Mouse (Mus musculus) forebrain, postnatal 0 days (tissue): ENCODE results near the gene C130074G19Rik. TPM values are rescaled to one million over a fixed set of nuclear protein-coding genes. Genes with fewer than 3 reads are reported as not detected.
A peak's percentile ranks its signal among the peaks of the same experiment; 100 is the strongest.

ENCODE experiments used
- ATAC-seq: fragments of 200-750 bp; cut with Nextera tagmentation; 2 replicates; pipeline ENCODE4 v1.8.0; 2017; ENCODE audit warnings: mild to moderate bottlenecking, moderate library complexity
- DNase-seq: peaks from one replicate; pipeline ENCODE4 v3.0.0-alpha.2; 2015
- H3K27ac ChIP-seq: fragments of 300-500 bp; sonication (generic); 2 replicates; pipeline ENCODE4 v1.5.1; 2014; ENCODE audit warnings: low read depth, mild to moderate bottlenecking, antibody characterized with exemption, low read length, moderate library complexity, mixed read lengths
- H3K27me3 ChIP-seq: fragments of 300-500 bp; sonication (generic); 2 replicates; pipeline ENCODE4 v1.6.1; 2014; ENCODE audit warnings: mild to moderate bottlenecking, low read length, mixed read lengths; ENCODE audit not compliant: insufficient read depth
- H3K36me3 ChIP-seq: fragments of 300-500 bp; sonication (generic); 2 replicates; pipeline ENCODE4 v1.6.1; 2014; ENCODE audit warnings: mild to moderate bottlenecking, moderate library complexity; ENCODE audit not compliant: insufficient read depth
- H3K4me1 ChIP-seq: fragments of 300-500 bp; sonication (generic); 2 replicates; pipeline ENCODE4 v1.6.1; 2014; ENCODE audit warnings: antibody characterized with exemption; ENCODE audit not compliant: insufficient read depth
- H3K4me2 ChIP-seq: fragments of 300-500 bp; sonication (generic); 2 replicates; pipeline ENCODE4 v1.6.1; 2014; ENCODE audit warnings: low read depth, mild to moderate bottlenecking, moderate library complexity
- H3K4me3 ChIP-seq: fragments of 300-500 bp; sonication (generic); 2 replicates; pipeline ENCODE4 v1.5.1; 2014; ENCODE audit warnings: low read depth, low read length, mixed read lengths
- H3K9ac ChIP-seq: fragments of 300-500 bp; sonication (generic); 2 replicates; pipeline ENCODE4 v1.6.1; 2014; ENCODE audit warnings: mild to moderate bottlenecking
- H3K9me3 ChIP-seq: fragments of 300-500 bp; sonication (generic); 2 replicates; pipeline ENCODE4 v1.6.1; 2016; ENCODE audit warnings: low read length
- CTCF ChIP-seq: sonication (generic); IDR thresholded peaks from 2 replicates; pipeline ENCODE4 v1.5.1; 2016; ENCODE audit warnings: antibody characterized with exemption, control low read depth, low read depth
- WGBS: fragments of 180-500 bp; shearing (Covaris S2); extraction: QIAGEN DNeasy Blood & Tissue Kit; methylation state at CpG from one replicate; pipeline ENCODE4 v1.1.7; 2014; 5-methylcytosine and 5-hydroxymethylcytosine counted together
- microRNA counts: library from miRNA; unstranded; fragments of <30 nt; microRNA quantifications from one replicate; lab custom pipeline; 2015
- microRNA-seq, 2 experiments: library from miRNA; unstranded; fragments of <30 nt; microRNA quantifications; one replicate each; pipeline ENCODE4; 2016
- polyA plus RNA-seq: library from polyadenylated mRNA; unstranded; fragments of >200 nt; fragmentation: Nextera tagmentation; extraction: Ambion mirVana; gene quantifications from 2 replicates; pipeline ENCODE4 v1.2.1, GENCODE M21; 2015
- total RNA-seq: library from RNA; depleted of rRNA; stranded (reverse); fragments of >200 nt; gene quantifications from 2 replicates; pipeline ENCODE4 v1.2.3, GENCODE M21; 2014; rRNA removed

Gene C130074G19Rik
- total and polyA plus RNA-seq, 2 experiments from 2014 or later, result 0.94 to 10.7 TPM

DNA sequence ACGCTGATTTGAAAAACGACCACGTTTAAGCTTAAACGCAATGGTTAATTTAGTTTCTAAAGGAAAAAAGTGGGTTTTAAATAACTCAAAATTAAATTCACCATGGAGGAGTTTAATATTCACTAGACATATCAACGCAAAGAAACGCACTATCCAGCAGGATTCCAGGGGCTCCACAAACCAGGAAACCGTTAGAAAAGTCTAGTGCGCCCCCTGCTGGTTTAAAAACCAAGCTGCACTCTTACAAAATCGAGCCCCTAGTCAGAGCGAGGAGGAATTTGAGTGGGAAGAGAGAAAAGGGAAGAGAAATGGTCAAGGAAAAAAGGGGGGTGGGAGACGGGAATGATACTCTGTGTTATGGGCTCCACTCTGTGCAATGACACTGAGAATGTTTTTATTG is 57.9 kb downstream of the C130074G19Rik start:
- H3K9ac ChIP-seq, result no peak overlapping the region
- TF ChIP-seq CTCF, result peak; percentile 83
- H3K4me1 ChIP-seq, result no peaks in the 10 kb centered on the region
- 0 out of 2 replicates have a peak, but pooled peaks cover 8% of the 10 kb centered on the region for H3K36me3 ChIP-seq
- 16% methylated on average over 11 of the region's 11 CpGs for WGBS
- no peaks in the 10 kb centered on the region for H3K9me3 ChIP-seq
- no peak overlapping the region for H3K4me3 ChIP-seq
- H3K27ac ChIP-seq, result no peak overlapping the region
- peak overlapping the region; percentile 11; the same call in 1 of the 2 replicates for H3K4me2 ChIP-seq
- H3K27me3 ChIP-seq, result no peaks in the 10 kb centered on the region
- DNase-seq (peak; percentile 84), ATAC-seq (peak; percentile 82)

DNA sequence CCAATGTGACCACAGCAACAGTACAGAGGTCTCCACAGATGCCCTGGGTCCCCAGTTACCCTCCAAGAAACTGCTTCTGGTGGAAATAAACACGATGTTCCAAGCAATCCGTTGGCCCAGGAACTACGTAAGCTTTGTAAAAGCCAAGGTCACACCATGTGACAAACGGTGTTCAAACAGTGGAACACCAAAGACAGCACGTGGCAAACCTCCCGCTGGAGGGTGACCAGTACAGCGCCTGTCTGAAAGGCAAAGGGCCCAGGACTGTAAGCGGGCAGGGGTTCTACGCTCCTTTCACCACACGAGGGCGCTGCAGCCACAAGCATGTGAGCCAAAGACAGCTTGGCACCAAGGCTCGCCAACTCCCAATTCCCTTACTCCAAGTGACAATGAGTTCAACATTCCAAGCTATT is 58.6 kb downstream of the C130074G19Rik start:
- DNase-seq (peak; percentile 92), ATAC-seq (peak; percentile 90)
- Histone ChIP-seq H3K27ac (no peak overlapping the region), H3K9ac (no peak overlapping the region), H3K36me3 (peaks cover 8% of the 10 kb centered on the region; the same call in 1 of the 2 replicates), H3K4me2 (peak overlapping the region; percentile 11), H3K27me3 (no peaks in the 10 kb centered on the region), H3K4me3 (no peak overlapping the region), H3K9me3 (no peaks in the 10 kb centered on the region), H3K4me1 (no peaks in the 10 kb centered on the region)
- TF ChIP-seq CTCF, result peak; percentile 95
- WGBS, result 4% methylated on average over 12 of the region's 12 CpGs

DNA sequence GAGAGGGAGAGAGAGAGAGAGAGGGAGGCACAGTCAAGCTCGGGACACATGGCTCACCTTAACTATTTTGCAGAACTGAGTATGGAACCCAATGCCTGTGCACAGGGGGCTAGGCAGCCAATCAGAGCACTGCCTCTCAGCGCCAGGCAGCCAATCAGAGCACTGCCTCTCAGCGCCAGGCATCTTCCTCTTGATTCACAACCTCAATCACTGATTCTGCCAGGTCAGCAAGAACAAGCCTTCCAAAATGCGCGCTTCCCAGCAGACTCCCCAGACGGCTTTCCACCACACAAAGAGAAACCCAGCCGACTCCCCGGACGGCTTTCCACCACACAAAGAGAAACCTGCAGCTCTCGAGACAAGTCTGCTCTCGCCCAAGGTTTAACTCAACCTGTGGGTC is 60.3 kb downstream of the C130074G19Rik start:
- Histone ChIP-seq H3K4me1 (no peaks in the 10 kb centered on the region), H3K27ac (no peak overlapping the region), H3K36me3 (peaks cover 21% of the 10 kb centered on the region; the same call in 1 of the 2 replicates), H3K4me3 (peak overlapping the region; percentile 14; the same call in 1 of the 2 replicates), H3K4me2 (peak overlapping the region; percentile 41), H3K9ac (no peak overlapping the region), H3K9me3 (no peaks in the 10 kb centered on the region), H3K27me3 (no peaks in the 10 kb centered on the region)
- ATAC-seq (peak; percentile 65), DNase-seq (peak; percentile 60)
- WGBS, result 12% methylated on average over 11 of the region's 11 CpGs
- no peak for TF ChIP-seq CTCF

MicroRNAs encoded within 50 kb of the gene (microRNA counts, 519-probe panel; counts per million panel counts)
- not detected for microRNA mmu-miR-1981 (lab: Ali Mortazavi, UCI)

Small RNA genes within 50 kb of the gene (microRNA-seq; reads per million reads assigned to microRNA genes)
- 49.9 to 63.8 reads per million in 2 experiments for gene Mir1981

Other genes with a start within 250 kb of the C130074G19Rik start
- 1.2 and 2.8 TPM in 2 replicates for gene Hlx, start 150.6 kb downstream of the C130074G19Rik start, total RNA-seq
- gene Hlx, start 150.6 kb downstream of the C130074G19Rik start, polyA plus RNA-seq, result 1.6 and 2.4 TPM in 2 replicates
- 0.15 and 0.24 TPM in 2 replicates for gene Marc1, start 71.9 kb downstream of the C130074G19Rik start, total RNA-seq
- 0.11 and 0.45 TPM in 2 replicates for gene Marc1, start 71.9 kb downstream of the C130074G19Rik start, polyA plus RNA-seq
- gene Marc2, start 36.8 kb downstream of the C130074G19Rik start, total RNA-seq, result 60.1 and 65.5 TPM in 2 replicates
- gene Marc2, start 36.8 kb downstream of the C130074G19Rik start, polyA plus RNA-seq, result 138 and 139 TPM in 2 replicates
- 72.6 and 78.2 TPM in 2 replicates for gene Mark1, start 116.4 kb upstream of the C130074G19Rik start, total RNA-seq
- gene Mark1, start 116.4 kb upstream of the C130074G19Rik start, polyA plus RNA-seq, result 11.5 and 14.3 TPM in 2 replicates